Mouse (Mus musculus): Measurements from ENCODE around the gene Ucp2. TPM values are rescaled to one million over a fixed set of nuclear protein-coding genes. Genes with fewer than 3 reads are reported as not detected.

Ucp2 gene
- total and polyA plus RNA-seq, 2 experiments from 2014 or later, result 101 to 112 TPM

- no peak overlapping the region for H3K27ac ChIP-seq
Observed at GRCm38 (mm10) chr7:100501027-100501843, 8.1 kb downstream of the Ucp2 start.

GRCm38 (mm10) chr7:100501844-100502373 is 8.8 kb downstream of the Ucp2 start:
- Histone ChIP-seq H3K36me3 (ENCODE audit: insufficient read depth, low read length) (no peaks in the 10 kb centered on the region), H3K4me2 (ENCODE audit: low read depth, low read length) (no peak overlapping the region), H3K27ac (no peak overlapping the region), H3K27me3 (ENCODE audit: insufficient read depth, low read length) (no peaks in the 10 kb centered on the region), H3K9me3 (ENCODE audit: low read length) (no peaks in the 10 kb centered on the region), H3K4me1 (ENCODE audit: insufficient read depth, low read length) (no peaks in the 10 kb centered on the region), H3K9ac (replicated peaks; ENCODE audit: low read length) (no peak overlapping the region), H3K4me3 (ENCODE audit: low read length) (no peak overlapping the region)
- DNase-seq (ENCODE audit: low spot score) (no peak), ATAC-seq (no peak)
- 65% methylated on average over 2 of the region's 2 CpGs for WGBS
- no peak for TF ChIP-seq CTCF (IDR thresholded peaks at IDR 0.05; ENCODE audit: low read depth)

More at GRCm38 (mm10) chr7:100501027-100501843, 8.1 kb downstream of the Ucp2 start:
- Histone ChIP-seq H3K4me1 (ENCODE audit: insufficient read depth, low read length) (no peaks in the 10 kb centered on the region), H3K4me2 (ENCODE audit: low read depth, low read length) (no peak overlapping the region), H3K27me3 (ENCODE audit: insufficient read depth, low read length) (no peaks in the 10 kb centered on the region), H3K4me3 (ENCODE audit: low read length) (no peak overlapping the region), H3K36me3 (ENCODE audit: insufficient read depth, low read length) (no peaks in the 10 kb centered on the region), H3K9ac (replicated peaks; ENCODE audit: low read length) (no peak overlapping the region), H3K9me3 (ENCODE audit: low read length) (no peaks in the 10 kb centered on the region)
- 65% methylated on average over 6 of the region's 6 CpGs for WGBS
- no peak for DNase-seq (ENCODE audit: low spot score)
- no peak for ATAC-seq
- TF ChIP-seq CTCF (IDR thresholded peaks at IDR 0.05; ENCODE audit: low read depth), result no peak

- TF ChIP-seq CTCF (IDR thresholded peaks at IDR 0.05; ENCODE audit: low read depth), result no peak
- no peaks in the 10 kb centered on the region for H3K27me3 ChIP-seq (ENCODE audit: insufficient read depth, low read length)
- no peak overlapping the region for H3K27ac ChIP-seq
- DNase-seq (ENCODE audit: low spot score) (no peak), ATAC-seq (no peak)
- no peak overlapping the region for H3K9ac ChIP-seq (replicated peaks; ENCODE audit: low read length)
- H3K4me2 ChIP-seq (ENCODE audit: low read depth, low read length), result no peak overlapping the region
- WGBS, result 79% methylated on average over 7 of the region's 7 CpGs
- H3K4me1 ChIP-seq (ENCODE audit: insufficient read depth, low read length), result no peaks in the 10 kb centered on the region
- H3K36me3 ChIP-seq (ENCODE audit: insufficient read depth, low read length), result no peaks in the 10 kb centered on the region
- H3K9me3 ChIP-seq (ENCODE audit: low read length), result no peaks in the 10 kb centered on the region
- H3K4me3 ChIP-seq (ENCODE audit: low read length), result no peak overlapping the region
Observed at GRCm38 (mm10) chr7:100502374-100502922, 9.3 kb downstream of the Ucp2 start.

GRCm38 (mm10) chr7:100503076-100503475 is 9.9 kb downstream of the Ucp2 start:
- TF ChIP-seq CTCF (IDR thresholded peaks at IDR 0.05; ENCODE audit: low read depth), result no peak
- Histone ChIP-seq H3K4me3 (ENCODE audit: low read length) (no peak overlapping the region), H3K36me3 (ENCODE audit: insufficient read depth, low read length) (no peaks in the 10 kb centered on the region), H3K9ac (replicated peaks; ENCODE audit: low read length) (no peak overlapping the region), H3K9me3 (ENCODE audit: low read length) (no peaks in the 10 kb centered on the region), H3K4me2 (ENCODE audit: low read depth, low read length) (no peak overlapping the region), H3K4me1 (ENCODE audit: insufficient read depth, low read length) (no peaks in the 10 kb centered on the region), H3K27me3 (ENCODE audit: insufficient read depth, low read length) (no peaks in the 10 kb centered on the region), H3K27ac (no peak overlapping the region)
- no peak for ATAC-seq
- WGBS, result 87% methylated on average over 5 of the region's 5 CpGs
- DNase-seq (ENCODE audit: low spot score), result no peak

GRCm38 (mm10) chr7:100504740-100505487 is 11.8 kb downstream of the Ucp2 start:
- ATAC-seq, result no peak
- H3K9me3 ChIP-seq (ENCODE audit: low read length), result no peaks in the 10 kb centered on the region
- no peak for TF ChIP-seq CTCF (IDR thresholded peaks at IDR 0.05; ENCODE audit: low read depth)
- H3K4me1 ChIP-seq (ENCODE audit: insufficient read depth, low read length), result no peaks in the 10 kb centered on the region
- H3K4me3 ChIP-seq (ENCODE audit: low read length), result no peak overlapping the region
- no peak overlapping the region for H3K4me2 ChIP-seq (ENCODE audit: low read depth, low read length)
- H3K27me3 ChIP-seq (ENCODE audit: insufficient read depth, low read length), result no peaks in the 10 kb centered on the region
- no peak for DNase-seq (ENCODE audit: low spot score)
- 87% methylated on average over 13 of the region's 13 CpGs for WGBS
- no peak overlapping the region for H3K9ac ChIP-seq (replicated peaks; ENCODE audit: low read length)
- no peak overlapping the region for H3K27ac ChIP-seq
- no peaks in the 10 kb centered on the region for H3K36me3 ChIP-seq (ENCODE audit: insufficient read depth, low read length)

GRCm38 (mm10) chr7:100506494-100506893 is 13.4 kb downstream of the Ucp2 start:
- 78% methylated on average over 4 of the region's 4 CpGs for WGBS
- no peaks in the 10 kb centered on the region for H3K4me1 ChIP-seq (ENCODE audit: insufficient read depth, low read length)
- DNase-seq (ENCODE audit: low spot score), result no peak

More at GRCm38 (mm10) chr7:100506494-100506893, 13.4 kb downstream of the Ucp2 start:
- H3K4me3 ChIP-seq (ENCODE audit: low read length), result no peak overlapping the region
- no peaks in the 10 kb centered on the region for H3K36me3 ChIP-seq (ENCODE audit: insufficient read depth, low read length)
- ATAC-seq, result no peak
- H3K9me3 ChIP-seq (ENCODE audit: low read length), result no peaks in the 10 kb centered on the region
- TF ChIP-seq CTCF (IDR thresholded peaks at IDR 0.05; ENCODE audit: low read depth), result no peak
- H3K4me2 ChIP-seq (ENCODE audit: low read depth, low read length), result no peak overlapping the region
- H3K27me3 ChIP-seq (ENCODE audit: insufficient read depth, low read length), result no peaks in the 10 kb centered on the region
- no peak overlapping the region for H3K9ac ChIP-seq (replicated peaks; ENCODE audit: low read length)
- H3K27ac ChIP-seq, result no peak overlapping the region

Measured in hindbrain, postnatal 0 days (tissue).